Mouse (Mus musculus): ENCODE data around the gene Rab5if. TPM values are rescaled to one million over a fixed set of nuclear protein-coding genes. Genes with fewer than 3 reads are reported as not detected.
"Not testable (repeated sequence)": the region's sequence is repeated elsewhere in the genome, so short reads cannot be mapped to it uniquely, and the experiment has no call there.

Rab5if gene
- total RNA-seq (2021): 10 to 100 TPM; 75.1 to 77.1 TPM
- long read RNA-seq, experiment 1, transcript Rab5if-201 (4 exons, 1,045 nt): major isoform, 81 of 92 reads
- long read RNA-seq, experiment 1, partial matches to known transcripts: 8 of 92 reads
- long read RNA-seq, experiment 1, other reads (novel, unspliced or antisense): 0 of 92 reads
- long read RNA-seq, experiment 2, transcript Rab5if-201 (4 exons, 1,045 nt): major isoform, 68 of 75 reads
- long read RNA-seq, experiment 2, partial matches to known transcripts: 3 of 75 reads
- long read RNA-seq, experiment 2, other reads (novel, unspliced or antisense): 1 of 75 reads

DNA sequence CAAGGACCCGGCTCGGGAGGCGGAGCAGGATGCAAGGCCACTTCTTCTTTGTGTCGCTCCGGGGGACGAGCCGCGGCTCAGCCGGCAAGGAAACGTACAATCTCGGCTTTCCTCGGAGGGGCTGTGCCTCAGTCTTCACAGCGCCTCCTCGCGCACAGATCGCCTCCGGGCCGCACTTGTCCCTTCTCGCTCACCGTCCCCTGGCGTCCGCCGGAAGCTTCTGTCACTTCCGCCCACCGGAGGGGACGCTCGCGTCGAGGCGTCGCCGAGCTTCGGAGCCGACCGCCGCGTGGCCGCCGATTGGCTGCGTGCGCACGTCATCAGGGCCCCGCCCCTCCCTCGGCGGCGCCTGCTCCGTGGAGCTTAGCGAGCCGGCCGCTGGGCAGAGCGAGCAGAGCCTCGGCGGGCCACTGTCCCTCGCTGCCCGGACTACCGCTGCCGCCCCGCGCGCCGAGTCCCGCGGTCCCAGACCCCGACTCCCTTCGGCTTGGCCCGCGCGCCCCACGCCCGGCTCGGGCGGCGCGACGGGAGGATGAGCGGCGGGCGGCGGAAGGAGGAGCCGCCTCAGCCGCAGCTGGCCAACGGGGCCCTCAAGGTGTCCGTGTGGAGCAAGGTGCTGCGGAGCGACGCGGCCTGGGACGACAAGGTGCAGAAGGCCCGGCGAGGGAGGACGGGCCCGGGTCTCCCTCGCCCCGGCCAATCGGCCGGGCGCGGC lies at the start of gene Rab5if:
Gene Rab5if, plus strand, starts transcription at position 357 of the 715 bp plus-strand sequence.
- DNase-seq: peak; percentile 99
- intact Hi-C loops (cut with DNase I; ENCODE audit: low total_unique reads): no loop called here

DNA sequence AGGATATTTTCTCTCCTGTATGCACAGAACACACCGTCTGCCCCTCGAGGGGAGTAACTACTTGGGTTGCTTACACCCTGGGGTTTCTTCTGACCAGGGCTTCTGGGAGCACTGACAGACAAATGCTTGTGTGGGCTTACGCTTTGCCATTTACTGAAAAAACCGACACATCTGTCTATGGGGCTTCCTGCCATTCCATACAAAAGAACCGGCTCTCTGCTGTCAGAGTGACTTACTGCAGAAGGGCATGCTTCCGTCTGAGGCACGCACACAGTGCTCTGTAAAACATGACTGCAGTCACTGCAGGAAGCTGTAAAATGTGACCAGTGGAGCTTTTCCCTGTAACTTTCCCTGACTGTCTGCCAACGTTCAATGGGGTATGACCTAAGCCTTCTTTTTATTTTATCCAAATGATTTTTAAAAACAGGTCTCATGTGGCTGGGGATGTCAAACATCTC lies 48.6 kb upstream of the Rab5if start:
- no peak for DNase-seq
- intact Hi-C loops (cut with DNase I; ENCODE audit: low total_unique reads): no loop called here

DNA sequence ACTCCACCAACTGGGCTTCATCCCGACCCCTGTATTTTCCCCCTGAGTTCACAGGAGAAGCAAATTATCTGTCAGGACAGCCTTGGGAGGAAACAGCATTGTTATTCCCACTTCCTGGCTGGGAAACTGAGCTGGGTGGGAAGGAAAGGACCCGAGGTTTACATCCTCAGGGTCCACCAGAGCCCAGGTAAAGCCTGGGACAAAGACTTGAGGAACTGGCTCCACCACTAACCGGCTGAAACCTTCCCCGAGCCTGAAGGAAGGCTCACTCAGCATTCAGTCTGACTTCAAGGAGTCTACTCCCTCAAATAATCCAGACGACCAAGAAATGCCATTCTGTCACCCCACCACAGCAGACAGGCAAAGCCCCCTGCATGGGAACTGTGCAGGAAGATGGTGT lies 48.0 kb upstream of the Rab5if start:
- intact Hi-C loops (cut with DNase I; ENCODE audit: low total_unique reads): no loop called here
- no peak for DNase-seq

DNA sequence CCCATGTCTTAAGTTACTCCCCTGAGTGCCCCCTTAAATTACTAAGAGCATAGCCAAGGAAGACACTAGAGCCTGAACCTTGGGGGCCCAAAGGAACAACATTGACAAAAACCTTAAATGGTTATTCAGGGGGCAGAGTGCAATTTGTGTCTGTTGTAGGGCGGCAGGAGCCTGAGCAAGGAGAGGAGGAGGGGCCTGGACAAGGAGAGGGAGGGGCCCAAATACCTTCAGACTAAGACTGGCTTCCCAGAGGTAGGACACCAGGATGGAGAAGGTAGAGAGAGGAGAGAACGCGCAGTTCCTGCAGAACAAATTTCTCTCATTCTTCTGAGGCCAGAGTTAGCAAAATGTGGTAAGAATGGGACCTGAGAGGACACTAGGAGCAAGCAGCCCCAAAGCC lies 47.5 kb upstream of the Rab5if start:
- intact Hi-C loops (cut with DNase I; ENCODE audit: low total_unique reads): no loop called here
- DNase-seq: no peak

DNA sequence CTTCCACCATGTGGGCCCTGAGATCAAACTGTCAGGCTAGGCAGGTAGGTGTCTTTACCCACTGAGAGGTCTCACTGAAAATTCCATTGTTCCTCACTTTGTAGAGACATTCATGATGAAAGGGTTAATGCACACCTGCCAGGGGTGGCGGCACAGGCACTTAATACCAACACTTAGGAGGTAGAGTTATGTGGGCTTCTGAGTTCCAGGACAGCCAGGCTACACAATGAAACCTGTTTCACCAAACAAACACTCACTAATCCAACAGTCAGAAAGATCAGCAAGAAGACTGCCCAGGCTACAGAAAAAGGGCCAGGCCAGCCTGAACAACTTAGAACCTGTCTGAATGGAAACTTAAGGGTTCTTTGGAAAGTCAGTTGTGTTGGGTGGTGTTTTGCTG lies 46.8 kb upstream of the Rab5if start:
- intact Hi-C loops (cut with DNase I; ENCODE audit: low total_unique reads): no loop called here

DNA sequence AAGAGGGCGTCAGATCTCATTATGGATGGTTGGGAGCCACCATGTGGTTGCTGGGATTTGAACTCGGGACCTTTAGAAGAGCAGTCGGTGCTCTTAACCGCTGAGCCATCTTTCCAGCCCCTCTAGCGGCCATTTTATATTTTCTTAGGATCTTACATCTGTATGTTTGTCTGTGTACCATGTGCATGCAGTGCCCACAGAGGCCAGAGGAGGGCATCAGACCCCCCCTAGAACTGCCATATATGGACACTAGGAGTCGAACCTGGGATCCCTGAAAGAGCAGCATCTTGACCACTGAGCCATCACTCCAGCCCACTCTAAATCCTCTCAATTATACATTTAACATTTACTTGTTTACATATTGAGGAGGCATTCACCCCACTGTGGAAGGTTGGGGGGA lies 37.8 kb upstream of the Rab5if start:
- intact Hi-C loops (cut with DNase I; ENCODE audit: low total_unique reads); DNase-seq: not testable (repeated sequence)

More for the DNA sequence above, 46.8 kb upstream of the Rab5if start:
- no peak for DNase-seq

DNA sequence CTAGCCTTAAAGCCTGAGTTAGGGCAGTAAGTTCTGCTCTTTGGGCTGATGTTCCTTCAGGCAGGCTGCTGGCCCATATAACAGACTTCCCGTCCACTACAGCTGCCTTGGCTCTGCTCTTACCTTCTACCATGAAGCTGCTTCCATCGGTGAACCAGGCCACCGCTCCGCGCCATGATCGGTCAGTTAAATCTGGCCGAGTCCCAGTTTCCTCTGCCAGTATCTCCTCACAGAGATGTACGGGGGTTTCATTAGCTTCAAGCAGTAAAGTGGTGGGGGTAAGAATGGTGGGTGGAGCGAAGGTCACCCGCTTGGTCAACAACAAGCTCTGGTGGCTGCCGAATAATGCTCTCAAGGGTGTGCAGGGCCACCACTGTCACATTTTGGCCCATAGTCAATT lies 28.6 kb upstream of the Rab5if start:
- no peak for DNase-seq
- intact Hi-C loops (cut with DNase I; ENCODE audit: low total_unique reads): no loop called here

DNA sequence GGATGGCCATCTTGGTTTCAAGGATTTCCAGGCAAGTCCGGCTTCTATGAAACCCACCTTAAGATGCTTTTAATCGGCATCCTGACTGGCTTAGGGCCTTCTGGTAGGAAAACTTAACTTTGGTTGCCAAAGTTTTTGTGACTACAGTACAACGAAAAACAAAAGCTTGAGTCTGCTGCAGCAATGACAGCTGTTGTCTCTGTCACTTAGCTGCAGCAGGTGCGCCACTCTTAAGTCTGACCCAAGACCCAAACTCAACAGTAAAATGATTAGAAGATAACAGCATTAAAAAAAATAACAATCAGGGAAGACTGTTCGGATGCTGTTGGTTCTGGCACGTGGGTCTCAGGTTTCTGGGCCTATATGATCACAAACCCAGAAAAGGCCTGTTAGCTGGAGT lies 24.1 kb upstream of the Rab5if start:
- no peak for DNase-seq
- intact Hi-C loops (cut with DNase I; ENCODE audit: low total_unique reads): no loop called here

DNA sequence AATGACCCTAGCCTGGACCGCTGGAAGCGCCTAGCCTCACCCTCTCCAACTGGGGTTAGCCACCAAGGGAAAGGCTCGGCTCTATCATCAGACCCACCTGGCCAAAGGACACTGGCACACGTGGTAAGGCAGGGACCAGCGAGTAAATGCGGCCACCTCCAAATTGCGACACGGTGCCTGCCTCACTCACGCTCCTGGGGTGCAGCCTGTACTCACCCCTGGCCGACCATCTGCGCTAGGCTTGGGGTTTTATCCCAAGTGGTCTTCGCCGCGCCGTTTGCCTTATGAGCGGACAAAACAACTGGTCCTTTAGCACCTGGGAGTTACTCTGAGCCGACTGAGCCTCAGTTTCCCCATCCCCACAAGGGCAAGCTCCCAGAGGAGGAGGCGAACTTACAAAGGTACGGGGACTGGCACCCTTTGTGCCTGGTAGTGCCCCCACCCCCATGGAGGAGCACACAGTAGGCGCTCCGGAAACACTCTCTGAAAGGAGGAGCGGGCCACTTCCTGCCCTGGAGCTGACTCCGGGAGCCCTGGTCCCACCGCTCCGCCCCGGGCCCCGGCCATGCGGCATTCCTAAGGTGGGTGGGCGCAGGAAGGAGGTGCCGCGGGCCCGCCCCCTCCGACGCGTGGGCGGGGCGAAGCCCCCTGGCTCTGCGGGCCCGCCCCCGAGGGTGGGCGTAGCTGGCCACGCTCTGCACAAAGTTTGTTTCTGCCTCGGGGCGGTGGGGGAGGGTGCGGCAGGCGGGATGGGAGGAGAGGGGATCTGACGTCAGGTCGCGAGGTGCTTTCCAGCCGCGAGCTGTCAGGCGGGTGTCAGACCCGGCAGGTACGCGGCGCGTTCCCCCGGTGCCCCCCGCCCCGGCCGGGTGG lies 23.4 kb upstream of the Rab5if start, which contains the start of gene Tgif2:
Gene Tgif2, plus strand, starts transcription at position 689 of the 873 bp plus-strand sequence.
- intact Hi-C loops (cut with DNase I; ENCODE audit: low total_unique reads): no loop called here
- peak; percentile 74 for DNase-seq

DNA sequence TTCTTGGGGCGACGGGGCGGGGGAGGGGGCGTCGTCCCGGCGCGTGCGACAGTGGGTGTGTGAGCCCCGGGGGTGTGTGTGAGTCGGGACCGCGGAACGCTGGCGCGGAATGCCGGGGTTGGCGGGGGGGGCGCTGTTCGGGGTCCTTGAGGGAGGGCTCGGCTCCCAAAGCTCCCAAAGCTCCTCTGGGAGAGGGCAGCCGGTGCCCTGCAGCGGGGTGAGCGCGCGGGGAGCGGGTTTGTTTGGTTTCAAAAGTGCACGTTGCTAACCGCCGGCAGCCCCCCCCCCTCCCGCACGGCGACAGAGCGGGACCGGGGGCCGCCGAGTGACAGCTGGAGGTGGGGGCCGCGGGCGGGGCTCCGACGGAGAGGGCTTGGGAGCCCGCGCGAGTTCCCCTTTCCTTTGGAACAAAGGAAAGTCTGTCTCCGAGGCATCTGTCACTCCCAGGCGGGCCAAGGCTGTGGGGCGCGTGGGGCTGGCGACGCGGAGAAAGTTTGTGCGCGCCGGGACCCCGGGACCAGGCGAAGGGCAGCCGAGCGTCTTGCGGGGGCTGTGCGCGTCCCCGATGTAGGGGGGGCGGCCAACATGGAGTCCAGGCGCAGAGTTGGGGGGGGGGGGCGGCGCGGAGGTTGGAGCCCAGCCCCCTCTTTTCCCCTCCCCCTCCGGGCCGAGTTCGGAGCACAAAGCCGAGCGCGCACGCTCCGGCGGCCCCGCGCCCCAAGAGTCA lies 22.5 kb upstream of the Rab5if start:
- intact Hi-C loops (cut with DNase I; ENCODE audit: low total_unique reads): no loop called here
- peak; percentile 53 for DNase-seq

DNA sequence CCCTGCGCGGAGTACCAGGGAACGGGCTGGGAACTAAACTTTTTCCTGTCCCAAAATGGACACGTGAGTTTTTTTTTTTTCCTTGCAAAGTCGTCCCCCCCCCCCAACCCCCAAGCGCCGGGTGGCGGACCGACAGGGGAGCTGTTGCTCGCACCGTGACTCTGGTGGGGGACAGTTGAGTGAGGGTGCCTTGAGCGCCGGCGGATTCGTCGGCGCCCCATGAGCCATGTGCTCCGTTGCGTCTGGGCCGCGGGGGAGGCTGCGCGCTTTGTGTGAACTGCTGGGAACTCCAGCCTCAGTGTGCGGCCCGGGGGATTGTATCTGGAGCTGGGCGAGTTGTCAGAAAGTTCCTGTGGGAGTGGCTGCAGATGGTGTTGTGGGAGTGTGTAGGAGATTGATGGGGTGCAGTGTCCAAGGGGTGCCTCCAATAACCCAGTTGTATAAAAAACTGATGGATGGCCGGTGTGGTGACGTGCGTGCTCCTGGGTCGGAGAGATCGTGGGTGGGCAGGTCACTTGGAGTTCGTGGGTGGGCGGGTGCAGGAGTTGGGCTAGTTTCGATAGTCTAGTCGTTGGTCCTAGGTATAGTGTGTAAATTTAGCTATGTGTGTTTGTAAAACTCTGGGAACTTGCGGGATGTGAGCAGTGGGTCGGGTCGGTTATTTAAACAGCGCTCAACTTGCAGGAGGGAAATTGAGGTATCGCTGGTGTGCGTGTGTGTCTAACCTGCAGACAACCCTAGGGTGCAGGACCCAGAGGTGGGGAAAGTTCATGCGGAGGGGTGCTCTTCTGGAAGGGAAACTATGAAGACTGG lies 21.7 kb upstream of the Rab5if start:
- DNase-seq: peak; percentile 50
- intact Hi-C loops (cut with DNase I; ENCODE audit: low total_unique reads): no loop called here

DNA sequence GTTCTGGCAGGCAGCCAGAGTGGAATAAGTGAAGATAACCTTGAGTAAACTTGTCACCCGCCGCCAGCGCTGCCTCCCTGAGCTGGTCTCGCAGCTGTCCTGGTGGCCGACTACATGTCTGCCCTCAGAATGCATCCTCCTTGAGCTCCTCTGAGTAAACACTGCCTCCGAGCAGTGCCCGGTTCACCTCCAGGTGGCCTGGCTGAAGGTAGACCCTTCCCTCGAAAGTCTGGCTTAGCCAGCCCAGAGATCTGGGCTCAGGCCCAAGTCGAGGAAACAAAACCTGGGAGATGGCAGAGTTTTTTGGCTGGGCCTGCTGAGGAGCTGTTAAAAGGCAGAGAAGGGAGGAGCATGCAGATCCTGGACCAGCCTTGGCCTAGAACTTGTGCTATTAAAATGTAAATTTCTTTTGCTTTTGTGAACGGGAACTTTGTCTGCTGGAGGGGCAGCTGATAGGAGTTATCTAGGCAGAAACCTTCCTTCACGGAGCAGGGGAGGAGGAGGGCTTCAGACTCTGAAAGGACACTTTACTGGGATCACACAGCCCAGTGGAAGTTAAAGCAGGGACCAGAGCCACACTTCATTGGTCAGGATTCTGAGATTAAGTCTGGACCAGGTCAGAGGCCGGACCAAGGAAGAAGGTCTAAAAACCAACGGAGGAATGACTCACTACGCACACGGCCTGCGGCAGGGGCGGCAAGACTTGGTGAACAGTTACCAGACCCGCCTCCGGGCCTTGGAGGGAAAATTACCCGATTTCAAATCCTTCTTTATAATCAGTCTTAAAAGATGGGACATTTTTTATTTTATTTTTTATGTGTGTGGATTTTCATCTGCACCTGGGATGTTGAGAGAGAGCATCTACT lies 20.9 kb upstream of the Rab5if start:
- DNase-seq: peak; percentile 54
- intact Hi-C loops (cut with DNase I; ENCODE audit: low total_unique reads): no loop called here

DNA sequence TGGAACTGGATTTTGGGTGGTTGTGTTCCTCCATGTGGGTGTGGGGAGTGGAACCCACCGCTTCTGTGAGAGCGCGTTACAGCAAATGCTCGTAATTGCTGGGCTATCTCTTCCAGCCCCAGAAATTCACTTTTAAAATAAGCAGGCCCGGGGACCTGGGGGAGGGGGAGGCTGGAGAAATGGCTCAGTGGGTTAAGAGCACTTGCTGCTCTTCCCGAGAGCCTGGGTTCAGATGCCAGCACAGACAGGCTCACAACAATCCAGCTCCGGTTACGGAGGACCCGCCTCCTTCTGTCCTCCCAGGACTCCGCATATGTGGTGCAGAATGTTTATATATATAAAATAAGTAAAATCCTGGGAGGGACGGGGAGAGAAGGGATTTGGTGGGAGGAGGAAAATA lies 20.2 kb upstream of the Rab5if start:
- no peak for DNase-seq
- intact Hi-C loops (cut with DNase I; ENCODE audit: low total_unique reads): no loop called here

DNA sequence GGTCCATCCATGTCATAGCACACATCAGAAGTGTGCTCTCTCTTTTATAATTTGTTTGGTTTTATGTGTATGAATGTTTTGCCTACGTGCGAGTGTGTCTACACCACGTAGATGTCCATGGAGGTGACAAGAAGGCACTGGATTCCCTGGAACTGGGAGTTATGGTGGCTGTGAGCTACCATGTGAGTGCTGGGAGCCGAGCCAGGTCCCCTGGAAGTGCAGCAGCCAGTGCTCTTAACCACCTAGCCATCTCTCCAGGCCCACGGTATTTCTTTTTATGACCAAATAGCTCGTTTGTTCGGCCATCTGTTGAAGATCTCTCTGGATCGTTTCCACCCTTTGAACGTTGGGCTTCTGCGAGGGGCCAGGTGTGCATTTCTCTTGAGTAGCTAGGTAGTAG lies 19.6 kb upstream of the Rab5if start:
- DNase-seq: no peak
- intact Hi-C loops (cut with DNase I; ENCODE audit: low total_unique reads): no loop called here

DNA sequence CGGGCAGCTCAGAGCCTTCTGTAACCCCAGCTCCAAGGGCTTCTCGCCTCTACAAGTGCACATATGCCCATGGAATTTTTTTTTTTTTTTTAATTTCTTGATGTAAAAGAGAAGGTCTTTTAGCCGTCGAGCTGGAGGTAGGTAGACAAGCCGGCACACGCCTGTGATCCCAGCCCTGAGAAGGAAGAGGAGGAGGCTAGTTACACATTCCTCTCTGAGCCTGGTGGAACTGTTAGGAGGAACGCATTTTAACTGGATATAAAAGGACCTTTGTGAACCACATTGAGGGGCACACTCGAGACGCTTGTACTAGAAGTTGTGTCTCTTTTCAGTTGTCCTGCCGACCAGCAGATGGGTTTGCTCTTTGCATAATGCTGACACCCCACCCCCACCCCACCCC lies 18.2 kb upstream of the Rab5if start:
- intact Hi-C loops (cut with DNase I; ENCODE audit: low total_unique reads): no loop called here
- DNase-seq: no peak

DNA sequence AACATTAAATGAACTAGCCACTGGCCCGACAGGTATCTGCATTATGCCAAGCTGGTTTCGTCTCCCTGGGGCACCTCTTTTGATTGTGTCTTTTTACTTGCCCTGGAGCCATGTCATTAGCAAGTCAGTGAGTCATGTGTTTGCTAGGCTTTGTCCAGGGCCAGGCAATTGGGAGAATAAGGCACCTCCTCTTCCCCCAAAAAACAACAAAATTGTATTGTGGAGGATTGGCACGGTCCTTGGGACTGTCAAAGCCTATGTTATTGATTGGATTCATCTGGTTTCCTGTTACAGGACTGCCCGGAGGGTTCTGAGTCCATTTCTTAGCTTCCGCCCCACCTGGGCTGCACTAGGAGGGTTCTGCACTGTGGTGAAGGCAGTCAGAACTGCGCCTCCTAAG lies 15.3 kb upstream of the Rab5if start:
- DNase-seq: no peak
- intact Hi-C loops (cut with DNase I; ENCODE audit: low total_unique reads): no loop called here

DNA sequence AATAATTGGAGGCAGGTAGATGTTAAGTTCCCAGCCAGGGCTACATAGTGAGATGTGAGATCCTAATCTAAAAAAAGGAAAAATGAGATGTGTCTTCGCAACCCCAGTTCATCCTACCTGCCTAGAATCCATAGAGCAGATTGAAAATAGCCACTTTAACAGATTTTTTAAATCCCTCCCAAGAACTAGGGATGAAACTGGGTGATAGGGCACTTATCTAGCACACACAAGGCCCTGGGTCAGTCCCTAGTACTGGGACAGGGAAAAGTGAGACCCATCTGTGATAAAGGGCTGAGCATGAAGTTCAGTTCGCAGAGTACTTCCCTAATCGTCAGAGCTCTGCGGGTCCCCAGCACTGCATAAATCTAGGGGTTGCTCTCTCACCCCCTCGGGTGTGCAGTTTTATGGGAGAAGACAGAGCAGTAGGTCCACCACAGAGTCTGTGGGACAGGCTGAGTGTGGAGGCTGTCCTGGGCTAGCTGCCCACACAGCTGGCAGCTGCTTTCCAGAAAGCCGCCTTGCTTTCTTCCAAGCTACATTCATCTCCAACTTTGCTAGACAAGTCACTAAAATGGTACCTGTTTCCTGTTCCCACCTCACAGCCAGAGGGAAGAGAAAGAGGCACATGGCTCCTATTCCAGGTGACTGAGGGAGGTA lies 14.3 kb upstream of the Rab5if start:
- peak; percentile 27 for DNase-seq
- intact Hi-C loops (cut with DNase I; ENCODE audit: low total_unique reads): no loop called here
